Mouse (Mus musculus) liver, embryonic 16.5 days (tissue): Measurements from ENCODE around the gene Sesn3. TPM values are rescaled to one million over a fixed set of nuclear protein-coding genes. Genes with fewer than 3 reads are reported as not detected.

Experiments used
- ATAC-seq: fragments of 200-750 bp; cut with Nextera tagmentation; 2 replicates; pipeline ENCODE4 v1.8.0; 2017; ENCODE audit warnings: low read depth, mild to moderate bottlenecking, moderate number of reproducible peaks, moderate library complexity
- H3K27ac ChIP-seq: fragments of 300-500 bp; sonication (generic); 2 replicates; pipeline ENCODE4 v1.5.1; 2014; ENCODE audit warnings: mild to moderate bottlenecking, low read length
- H3K27me3 ChIP-seq: fragments of 300-500 bp; sonication (generic); 2 replicates; pipeline ENCODE4 v1.6.1; 2014; ENCODE audit warnings: low read depth, low read length, mixed read lengths; ENCODE audit not compliant: control insufficient read depth, insufficient read depth
- H3K36me3 ChIP-seq: fragments of 300-500 bp; sonication (generic); 2 replicates; pipeline ENCODE4 v1.6.1; 2014; ENCODE audit warnings: mild to moderate bottlenecking; ENCODE audit not compliant: control insufficient read depth, insufficient read depth
- H3K4me1 ChIP-seq: fragments of 300-500 bp; sonication (generic); 2 replicates; pipeline ENCODE4 v1.6.1; 2014; ENCODE audit warnings: low read depth, low read length, mixed read lengths; ENCODE audit not compliant: control insufficient read depth
- H3K4me2 ChIP-seq: fragments of 300-500 bp; sonication (generic); 2 replicates; pipeline ENCODE4 v1.6.1; 2014; ENCODE audit warnings: low read depth, low read length, mixed read lengths
- H3K4me3 ChIP-seq: fragments of 300-500 bp; sonication (generic); 2 replicates; pipeline ENCODE4 v1.5.1; 2014; ENCODE audit warnings: low read depth, mild to moderate bottlenecking, low read length
- H3K9ac ChIP-seq: fragments of 300-500 bp; sonication (generic); 2 replicates; pipeline ENCODE4 v1.6.1; 2014; ENCODE audit warnings: low read depth, low read length
- H3K9me3 ChIP-seq: fragments of 300-500 bp; sonication (generic); replicated peaks from 2 replicates; pipeline ENCODE4 v1.6.1; 2016; ENCODE audit warnings: low read length; ENCODE audit not compliant: control insufficient read depth
- WGBS: fragments of 180-500 bp; shearing (Covaris S2); extraction: QIAGEN DNeasy Blood & Tissue Kit; methylation state at CpG from one replicate; pipeline ENCODE4 v1.1.7; 2014; ENCODE audit not compliant: insufficient replicate concordance; 5-methylcytosine and 5-hydroxymethylcytosine counted together
- polyA plus RNA-seq: library from polyadenylated mRNA; unstranded; fragments of >200 nt; fragmentation: Nextera tagmentation; extraction: Ambion mirVana; gene quantifications from 2 replicates; pipeline ENCODE4 v1.2.1, GENCODE M21; 2015

Gene Sesn3
- polyA plus RNA-seq, 1 experiment from 2014 or later = 1.5 TPM

DNA sequence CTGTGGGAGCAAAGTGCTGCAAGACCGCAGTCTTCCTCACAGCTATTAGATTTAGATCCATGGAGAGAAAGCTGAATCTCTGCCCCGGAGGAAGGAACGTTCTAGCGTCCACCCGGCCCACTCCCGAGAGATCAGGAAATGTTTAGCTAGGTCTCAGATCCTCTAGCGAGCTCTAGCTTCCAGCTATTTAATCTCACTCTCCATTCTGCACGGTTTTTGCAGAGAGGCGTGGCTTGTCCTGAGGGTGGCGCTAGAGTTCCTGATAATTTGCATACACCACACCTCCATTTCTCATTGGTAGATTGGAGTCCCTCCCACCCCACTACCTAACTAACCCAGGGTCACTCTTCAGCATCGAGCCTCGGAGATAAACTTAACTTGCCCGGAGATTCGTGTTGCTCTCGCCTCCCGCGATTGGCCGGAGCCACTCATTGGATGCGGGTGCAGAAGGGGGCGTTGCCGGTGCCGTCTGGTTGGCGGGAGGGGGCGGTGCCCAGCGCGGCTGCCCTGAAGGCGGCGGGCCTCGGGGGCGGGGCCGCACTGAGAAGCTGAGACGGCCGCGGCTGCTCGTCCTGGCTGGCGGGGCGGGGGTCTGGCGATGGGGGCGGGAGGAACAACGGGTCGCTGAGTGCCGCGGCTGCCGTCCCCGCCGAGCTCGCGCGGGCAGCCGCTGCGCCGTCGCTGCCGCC, 1.1 kb downstream of the Sesn3 start:
- H3K9me3 ChIP-seq = no peaks in the 10 kb centered on the region
- H3K27ac ChIP-seq = peak overlapping the region; percentile 77
- peaks cover 15% of the 10 kb centered on the region for H3K27me3 ChIP-seq
- ATAC-seq = peak; percentile 97
- no peaks in the 10 kb centered on the region for H3K36me3 ChIP-seq
- H3K9ac ChIP-seq = peak overlapping the region; percentile 65
- peaks cover 10% of the 10 kb centered on the region for H3K4me1 ChIP-seq
- peak overlapping the region; percentile 88 for H3K4me2 ChIP-seq
- under 1% methylated on average over 54 of the region's 54 CpGs for WGBS
- peak overlapping the region; percentile 70 for H3K4me3 ChIP-seq

DNA sequence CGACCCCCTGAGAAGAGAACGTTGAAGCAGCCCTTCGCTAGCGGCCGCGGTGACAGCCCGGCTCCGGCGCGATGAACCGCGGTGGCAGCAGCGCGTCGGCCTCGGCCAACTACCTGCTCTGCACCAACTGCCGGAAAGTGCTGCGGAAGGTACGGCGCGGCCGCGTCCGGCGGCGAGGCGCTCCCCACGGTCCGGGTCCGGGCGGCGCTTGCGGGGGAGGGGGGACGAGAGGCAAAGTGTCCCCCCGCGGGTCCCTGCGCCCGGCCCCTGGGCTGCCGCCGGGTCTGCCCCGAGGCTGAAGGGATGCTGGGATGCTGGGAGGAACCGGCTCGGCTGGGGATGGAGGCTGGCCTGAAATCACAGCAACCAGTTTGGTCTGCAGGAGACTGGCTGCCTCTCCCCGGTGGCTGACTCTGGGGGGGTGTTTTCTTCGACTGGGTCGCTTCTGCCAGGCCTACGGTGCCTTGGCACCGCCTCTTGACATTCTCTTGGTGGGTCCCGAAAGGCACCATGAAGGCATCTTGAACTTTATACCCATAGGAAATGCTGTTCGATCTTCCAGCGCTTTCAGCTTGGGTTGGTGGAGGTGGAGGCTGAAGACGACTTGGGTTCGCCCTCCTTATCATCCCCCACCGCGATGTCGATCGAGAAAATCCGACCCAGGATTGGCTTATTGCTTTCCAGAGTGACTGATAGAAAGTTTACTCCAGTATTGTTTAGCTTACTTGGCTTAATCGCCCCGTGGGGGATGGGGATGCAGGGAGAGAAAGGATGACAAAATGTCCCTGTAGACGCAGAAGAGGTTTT, 1.8 kb downstream of the Sesn3 start:
- H3K4me3 ChIP-seq = peak overlapping the region; percentile 70
- H3K27me3 ChIP-seq = peaks cover 15% of the 10 kb centered on the region
- ATAC-seq = peak; percentile 10
- H3K4me1 ChIP-seq = peaks cover 10% of the 10 kb centered on the region
- peak overlapping the region; percentile 88 for H3K4me2 ChIP-seq
- WGBS = under 1% methylated on average over 61 of the region's 61 CpGs
- no peaks in the 10 kb centered on the region for H3K9me3 ChIP-seq
- H3K36me3 ChIP-seq = no peaks in the 10 kb centered on the region
- peak overlapping the region; percentile 65 for H3K9ac ChIP-seq
- H3K27ac ChIP-seq = peak overlapping the region; percentile 61

DNA sequence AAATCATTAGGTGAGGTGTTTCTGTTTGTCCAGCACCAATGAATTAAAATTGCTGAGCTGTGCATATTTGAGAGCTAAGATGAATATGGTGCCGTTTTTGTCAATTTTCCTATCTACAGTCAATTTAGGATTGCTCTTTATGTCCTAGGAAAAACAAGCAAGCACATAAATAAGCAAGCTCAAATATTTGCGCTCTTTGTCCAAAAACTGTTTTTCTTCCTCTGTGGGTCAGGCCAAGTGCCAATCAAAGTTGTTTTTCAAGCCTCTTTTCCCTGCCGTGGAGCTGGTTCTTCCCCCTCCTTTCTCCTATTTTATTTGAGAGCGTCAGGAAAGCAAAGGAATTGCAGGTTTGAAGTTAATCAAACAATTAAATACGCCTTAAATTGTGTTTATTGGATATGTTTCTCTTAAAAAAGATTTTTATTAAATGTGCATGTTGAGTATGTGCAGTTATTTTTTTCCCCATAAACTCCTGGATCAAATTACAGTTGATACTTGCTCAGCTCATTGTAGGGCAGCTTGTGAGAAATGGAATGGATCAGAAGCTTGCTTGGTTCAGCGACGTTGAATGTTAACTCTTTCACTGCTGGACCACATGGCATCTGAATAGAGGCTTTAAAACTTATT, 2.6 kb downstream of the Sesn3 start:
- Histone ChIP-seq H3K27me3 (peaks cover 15% of the 10 kb centered on the region), H3K27ac (no peak overlapping the region), H3K4me2 (peak overlapping the region; percentile 88), H3K9ac (no peak overlapping the region), H3K4me3 (peak overlapping the region; percentile 70), H3K9me3 (no peaks in the 10 kb centered on the region), H3K36me3 (no peaks in the 10 kb centered on the region), H3K4me1 (peaks cover 10% of the 10 kb centered on the region)
- no peak for ATAC-seq
- WGBS = 12% methylated on average over 7 of the region's 7 CpGs

DNA sequence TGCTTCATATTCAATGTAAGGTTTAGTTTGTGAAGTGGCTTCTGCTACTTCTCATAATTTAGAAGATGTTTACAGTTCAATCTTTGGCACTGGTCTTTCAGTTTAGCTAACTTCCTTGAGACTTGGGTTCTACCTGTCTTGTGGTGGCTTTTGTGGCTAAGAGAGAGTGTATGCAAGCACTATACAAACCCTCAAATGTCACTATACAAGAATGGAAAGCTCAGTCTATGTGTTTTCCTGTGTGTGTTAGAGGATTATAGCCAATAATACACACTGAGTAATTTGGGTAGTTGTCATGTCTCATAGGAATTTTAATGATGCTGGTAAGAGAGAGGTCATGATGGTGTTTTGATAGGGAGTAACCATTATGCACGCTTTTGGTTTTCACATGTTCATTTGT, 5.8 kb downstream of the Sesn3 start:
- peaks cover 15% of the 10 kb centered on the region for H3K27me3 ChIP-seq
- 70% methylated on average over 1 of the region's 1 CpGs for WGBS
- no peak overlapping the region for H3K27ac ChIP-seq
- no peaks in the 10 kb centered on the region for H3K9me3 ChIP-seq
- H3K4me3 ChIP-seq = no peak overlapping the region
- peaks cover 7% of the 10 kb centered on the region for H3K4me1 ChIP-seq
- ATAC-seq = no peak
- H3K36me3 ChIP-seq = no peaks in the 10 kb centered on the region
- H3K9ac ChIP-seq = no peak overlapping the region
- no peak overlapping the region for H3K4me2 ChIP-seq

DNA sequence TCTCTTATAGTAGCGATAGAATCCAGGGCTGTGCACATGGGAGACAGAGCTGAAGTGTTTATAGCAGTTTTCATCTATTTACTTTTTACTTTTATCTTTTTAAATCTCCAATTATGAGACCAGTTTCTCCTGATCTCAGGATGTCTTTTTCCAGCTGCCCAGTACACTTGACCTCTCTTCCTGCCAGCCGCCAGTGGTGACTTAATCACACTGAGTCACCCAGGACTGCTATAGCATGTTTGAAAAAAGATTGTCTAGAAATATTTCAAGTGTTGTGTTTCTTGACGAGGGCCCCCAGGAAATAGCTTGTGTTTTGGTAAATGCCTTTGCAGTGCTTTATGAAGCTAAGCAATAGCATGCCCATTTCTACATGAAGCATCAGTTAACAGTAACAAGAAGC, 10.2 kb downstream of the Sesn3 start:
- no peak overlapping the region for H3K4me2 ChIP-seq
- no peaks in the 10 kb centered on the region for H3K36me3 ChIP-seq
- WGBS = 46% methylated on average over 3 of the region's 3 CpGs
- H3K9ac ChIP-seq = no peak overlapping the region
- H3K4me3 ChIP-seq = no peak overlapping the region
- no peaks in the 10 kb centered on the region for H3K27me3 ChIP-seq
- no peak for ATAC-seq
- no peaks in the 10 kb centered on the region for H3K4me1 ChIP-seq
- no peaks in the 10 kb centered on the region for H3K9me3 ChIP-seq
- H3K27ac ChIP-seq = no peak overlapping the region

DNA sequence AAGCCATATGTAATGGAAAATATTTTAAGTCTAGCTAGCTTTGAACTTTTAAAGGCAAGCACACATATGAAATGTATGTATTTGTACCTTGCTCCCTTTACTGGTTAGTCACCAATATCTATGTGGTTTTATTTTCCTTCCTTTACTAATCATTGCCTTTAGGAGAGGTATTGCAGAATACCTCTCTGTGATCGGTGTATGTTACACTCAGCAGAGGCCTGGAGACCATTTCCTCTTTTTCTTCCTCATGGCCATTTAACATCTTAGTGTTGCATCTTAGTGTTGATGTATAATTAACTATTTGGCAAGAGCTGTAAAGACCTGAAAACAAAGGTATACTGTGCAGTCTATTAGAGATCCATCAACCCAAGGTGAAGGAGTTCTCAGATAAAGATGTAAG, 12.4 kb downstream of the Sesn3 start:
- Histone ChIP-seq H3K27me3 (no peaks in the 10 kb centered on the region), H3K9me3 (no peaks in the 10 kb centered on the region), H3K4me2 (no peak overlapping the region), H3K36me3 (no peaks in the 10 kb centered on the region), H3K27ac (no peak overlapping the region), H3K9ac (no peak overlapping the region), H3K4me3 (no peak overlapping the region), H3K4me1 (no peaks in the 10 kb centered on the region)
- 36% methylated on average over 1 of the region's 1 CpGs for WGBS
- ATAC-seq = no peak

DNA sequence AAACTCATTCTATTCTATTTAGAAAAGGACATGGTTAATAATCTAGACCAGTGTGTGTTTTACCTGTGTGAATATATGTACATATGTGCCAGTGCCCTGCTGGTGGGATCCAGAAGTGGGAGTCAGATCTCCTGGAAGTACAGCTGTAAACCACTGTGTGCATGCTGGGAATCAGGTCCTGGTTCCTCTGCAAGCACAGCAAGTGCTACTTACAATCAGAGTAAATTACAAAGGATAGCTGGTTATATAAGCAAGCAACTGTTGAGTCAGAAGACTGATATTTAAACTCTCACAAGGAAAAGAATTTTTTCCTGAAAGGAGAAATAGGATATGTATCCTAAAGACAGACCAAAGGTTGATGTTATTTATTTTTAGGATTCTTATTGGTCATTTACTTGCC, 13.6 kb downstream of the Sesn3 start:
- Histone ChIP-seq H3K4me2 (no peak overlapping the region), H3K27ac (no peak overlapping the region), H3K9ac (no peak overlapping the region), H3K4me3 (no peak overlapping the region), H3K27me3 (no peaks in the 10 kb centered on the region), H3K36me3 (no peaks in the 10 kb centered on the region), H3K4me1 (no peaks in the 10 kb centered on the region), H3K9me3 (no peaks in the 10 kb centered on the region)
- ATAC-seq = no peak

DNA sequence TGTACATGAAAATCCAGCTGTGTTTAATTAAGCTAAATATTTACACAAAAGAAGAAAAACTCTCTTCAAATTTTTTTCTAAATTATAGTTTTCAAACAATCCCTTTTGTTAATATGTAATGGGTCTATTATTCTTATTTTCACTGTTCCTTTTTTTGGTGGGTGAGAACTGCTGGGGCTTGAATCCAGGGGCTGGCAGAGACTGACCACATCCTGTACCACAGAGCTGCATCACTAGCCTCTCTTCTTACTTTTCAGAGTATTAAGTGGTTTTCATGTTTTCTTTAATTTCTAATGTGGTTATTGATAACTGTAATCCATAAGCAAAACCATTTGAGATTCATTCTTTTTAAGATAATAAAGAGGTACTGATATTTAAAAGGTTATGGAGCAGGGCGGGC, 19.0 kb downstream of the Sesn3 start:
- H3K9me3 ChIP-seq = no peaks in the 10 kb centered on the region
- H3K27me3 ChIP-seq = no peaks in the 10 kb centered on the region
- H3K9ac ChIP-seq = no peak overlapping the region
- H3K27ac ChIP-seq = no peak overlapping the region
- no peak overlapping the region for H3K4me3 ChIP-seq
- ATAC-seq = no peak
- WGBS = 85% methylated on average over 1 of the region's 1 CpGs
- no peaks in the 10 kb centered on the region for H3K4me1 ChIP-seq
- H3K4me2 ChIP-seq = no peak overlapping the region
- no peaks in the 10 kb centered on the region for H3K36me3 ChIP-seq
